Mouse (Mus musculus) hindbrain, embryonic 11.5 days (tissue): ENCODE data around the gene Fam213b. TPM values are rescaled to one million over a fixed set of nuclear protein-coding genes. Genes with fewer than 3 reads are reported as not detected.

ENCODE experiments used
- ATAC-seq: fragments of 200-750 bp; cut with Nextera tagmentation; 2 replicates; pipeline ENCODE4 v1.8.0; 2017; ENCODE audit warnings: mild to moderate bottlenecking, moderate TSS enrichment, moderate library complexity; ENCODE audit not compliant: low FRiP score
- DNase-seq: peaks from one replicate; pipeline ENCODE4 v3.0.0-alpha.2; 2015; ENCODE audit warnings: low spot score
- H3K27ac ChIP-seq: fragments of 300-500 bp; sonication (generic); 2 replicates; pipeline ENCODE4 v1.5.1; 2014; ENCODE audit warnings: mild to moderate bottlenecking, low read depth, low read length
- H3K27me3 ChIP-seq: fragments of 300-500 bp; sonication (generic); 2 replicates; pipeline ENCODE4 v1.6.1; 2014; ENCODE audit warnings: mild to moderate bottlenecking, low read length, moderate library complexity, mixed read lengths; ENCODE audit not compliant: control insufficient read depth, insufficient read depth
- H3K36me3 ChIP-seq: fragments of 300-500 bp; sonication (generic); 2 replicates; pipeline ENCODE4 v1.6.1; 2014; ENCODE audit warnings: mild to moderate bottlenecking, low read length, moderate library complexity, mixed read lengths; ENCODE audit not compliant: control insufficient read depth, insufficient read depth
- H3K4me1 ChIP-seq: fragments of 300-500 bp; sonication (generic); replicated peaks from 2 replicates; pipeline ENCODE4 v1.6.1; 2014; ENCODE audit warnings: low read length, mixed read lengths; ENCODE audit not compliant: control insufficient read depth, insufficient read depth
- H3K4me2 ChIP-seq: fragments of 300-500 bp; sonication (generic); replicated peaks from 2 replicates; pipeline ENCODE4 v1.6.1; 2014; ENCODE audit warnings: mild to moderate bottlenecking, low read depth, low read length
- H3K4me3 ChIP-seq: fragments of 300-500 bp; sonication (generic); 2 replicates; pipeline ENCODE4 v1.5.1; 2014; ENCODE audit warnings: low read depth, low read length
- H3K9ac ChIP-seq: fragments of 300-500 bp; sonication (generic); 2 replicates; pipeline ENCODE4 v1.6.1; 2014; ENCODE audit warnings: low read depth, low read length
- H3K9me3 ChIP-seq: fragments of 300-500 bp; sonication (generic); 2 replicates; pipeline ENCODE4 v1.6.1; 2016; ENCODE audit warnings: low read length; ENCODE audit not compliant: control insufficient read depth
- WGBS: fragments of 180-500 bp; shearing (Covaris S2); extraction: QIAGEN DNeasy Blood & Tissue Kit; methylation state at CpG from one replicate; pipeline ENCODE4 v1.1.7; 2014; 5-methylcytosine and 5-hydroxymethylcytosine counted together
- polyA plus RNA-seq: library from polyadenylated mRNA; unstranded; fragments of >200 nt; fragmentation: Nextera tagmentation; extraction: Ambion mirVana; gene quantifications from 2 replicates; pipeline ENCODE4 v1.2.1, GENCODE M21; 2014

Gene Fam213b
- polyA plus RNA-seq, 1 experiment from 2014 or later, result 41.4 TPM

DNA sequence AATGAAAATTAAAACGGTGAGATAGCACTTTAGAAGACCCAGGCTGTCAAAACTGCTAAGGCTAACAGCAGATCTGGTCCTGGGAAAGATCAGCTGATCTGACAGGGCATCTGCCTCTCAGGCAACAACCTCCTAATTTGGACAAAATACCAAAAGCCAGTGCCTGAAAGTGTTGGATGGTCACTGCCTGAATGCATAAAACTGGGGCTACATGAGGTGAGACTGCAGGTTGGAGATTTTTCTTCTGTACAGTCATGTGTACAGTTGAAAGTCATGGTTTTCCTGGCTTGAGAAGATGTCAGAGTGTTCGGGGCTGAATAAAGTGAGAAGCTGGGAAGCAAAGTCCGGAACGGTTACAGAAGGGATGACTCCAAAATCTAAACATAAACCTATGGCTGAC lies 45.1 kb downstream of the Fam213b start:
- no peak for ATAC-seq
- 85% methylated on average over 4 of the region's 4 CpGs for WGBS

DNA sequence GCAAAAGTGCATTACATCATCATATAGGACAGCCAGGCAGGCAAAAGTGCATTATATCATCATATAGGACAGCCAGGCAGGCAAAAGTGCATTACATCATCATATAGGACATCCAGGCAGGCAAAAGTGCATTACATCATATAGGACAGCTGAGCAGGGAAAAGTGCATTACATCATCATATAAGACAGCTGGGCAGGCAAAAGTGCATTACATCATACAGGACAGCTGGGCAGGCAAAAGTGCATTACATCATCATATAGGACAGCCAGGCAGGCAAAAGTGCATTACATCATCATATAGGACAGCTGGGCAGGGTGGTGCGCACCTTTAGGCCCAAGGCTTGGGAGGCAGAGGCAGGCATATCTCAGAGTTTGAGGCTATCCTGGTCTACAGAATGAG lies 46.2 kb downstream of the Fam213b start:
- Histone ChIP-seq H3K27me3 (peaks cover 19% of the 10 kb centered on the region), H3K27ac (no peak overlapping the region), H3K4me3 (no peak overlapping the region), H3K9ac (no peak overlapping the region), H3K4me1 (no peaks in the 10 kb centered on the region; the same call in 1 of the 2 replicates), H3K4me2 (no peak overlapping the region), H3K36me3 (no peaks in the 10 kb centered on the region), H3K9me3 (no peaks in the 10 kb centered on the region)
- DNase-seq, result no peak
- WGBS, result 96% methylated on average over 1 of the region's 1 CpGs
- no peak for ATAC-seq

More for the DNA sequence above, 45.1 kb downstream of the Fam213b start:
- Histone ChIP-seq H3K36me3 (no peaks in the 10 kb centered on the region), H3K27ac (no peak overlapping the region), H3K27me3 (peaks cover 19% of the 10 kb centered on the region), H3K4me3 (no peak overlapping the region), H3K9me3 (no peaks in the 10 kb centered on the region), H3K9ac (no peak overlapping the region), H3K4me2 (no peak overlapping the region), H3K4me1 (no peaks in the 10 kb centered on the region; the same call in 1 of the 2 replicates)
- DNase-seq, result no peak

Other genes starting within 250 kb of the Fam213b start
- gene Actrt2, start 231.3 kb downstream of the Fam213b start, polyA plus RNA-seq, result not detected in 2 replicates
- gene Ttc34, start 61.7 kb downstream of the Fam213b start, polyA plus RNA-seq, result 0.09 and 0.32 TPM in 2 replicates
- 0.48 and 0.56 TPM in 2 replicates for gene Mmel1, start 29.6 kb downstream of the Fam213b start, polyA plus RNA-seq
- 1.0 and 1.1 TPM in 2 replicates for gene Tnfrsf14, start 29.4 kb upstream of the Fam213b start, polyA plus RNA-seq
- 159 and 269 TPM in 2 replicates for gene Hes5, start 61.8 kb upstream of the Fam213b start, polyA plus RNA-seq
- 31.5 and 37.4 TPM in 2 replicates for gene Pank4, start 65.0 kb upstream of the Fam213b start, polyA plus RNA-seq
- 1.5 and 2.1 TPM in 2 replicates for gene Plch2, start 157.6 kb upstream of the Fam213b start, polyA plus RNA-seq
- gene Pex10, start 167.9 kb upstream of the Fam213b start, polyA plus RNA-seq, result 5.6 and 7.8 TPM in 2 replicates
- 156 and 166 TPM in 2 replicates for gene Rer1, start 187.2 kb upstream of the Fam213b start, polyA plus RNA-seq
- 3.3 and 4.2 TPM in 2 replicates for gene Morn1, start 187.4 kb upstream of the Fam213b start, polyA plus RNA-seq